Mouse (Mus musculus): ENCODE results near the gene Spg11. TPM values are rescaled to one million over a fixed set of nuclear protein-coding genes. Genes with fewer than 3 reads are reported as not detected.
A peak's percentile ranks its signal among the peaks of the same experiment; 100 is the strongest.

Gene Spg11
- polyA plus RNA-seq, 1 experiment from 2014 or later = 8.8 TPM

DNA sequence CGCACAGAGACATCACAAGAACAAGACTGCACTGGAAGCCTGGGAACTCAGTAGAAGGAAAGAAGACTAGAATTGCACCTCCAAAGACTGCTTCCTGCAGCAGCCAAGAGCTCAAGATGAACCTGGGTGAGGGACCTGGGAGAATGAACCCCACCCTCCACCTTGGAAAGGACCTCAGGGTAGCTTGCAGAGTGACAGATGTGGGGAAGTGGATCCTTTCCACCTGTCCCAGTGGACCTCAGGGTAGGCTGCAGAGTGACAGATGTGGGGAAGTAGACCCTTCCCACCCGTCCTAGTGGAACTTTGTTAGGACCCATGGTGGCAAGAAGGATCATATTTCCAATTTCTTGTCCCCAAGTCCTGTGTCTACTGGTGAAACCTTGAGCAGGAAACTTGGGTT lies 37.1 kb upstream of the Spg11 start:
- H3K4me2 ChIP-seq = no peak overlapping the region
- no peak overlapping the region for H3K27ac ChIP-seq (ENCODE audit: poor library complexity, severe bottlenecking)
- no peak overlapping the region for H3K9ac ChIP-seq
- H3K4me3 ChIP-seq = no peak overlapping the region
- no peaks in the 10 kb centered on the region for H3K9me3 ChIP-seq (replicated peaks)
- peaks cover 12% of the 10 kb centered on the region; the same call in 1 of the 2 replicates for H3K4me1 ChIP-seq (replicated peaks)
- H3K36me3 ChIP-seq = peaks cover 33% of the 10 kb centered on the region
- H3K27me3 ChIP-seq (replicated peaks) = no peaks in the 10 kb centered on the region
- no peak for ATAC-seq (ENCODE audit: insufficient number of reproducible peaks, low FRiP score)
- 83% methylated on average over 2 of the region's 2 CpGs for WGBS

GRCm38 (mm10) chr2:122154479-122154878 lies 36.3 kb upstream of the Spg11 start:
- ATAC-seq (ENCODE audit: insufficient number of reproducible peaks, low FRiP score) = no peak
- Histone ChIP-seq H3K27me3 (replicated peaks) (no peaks in the 10 kb centered on the region), H3K4me1 (replicated peaks) (peaks cover 18% of the 10 kb centered on the region), H3K27ac (ENCODE audit: poor library complexity, severe bottlenecking) (no peak overlapping the region), H3K36me3 (peaks cover 33% of the 10 kb centered on the region), H3K9me3 (replicated peaks) (no peaks in the 10 kb centered on the region), H3K4me2 (no peak overlapping the region), H3K9ac (no peak overlapping the region), H3K4me3 (no peak overlapping the region)
- WGBS = 87% methylated on average over 2 of the region's 2 CpGs

DNA sequence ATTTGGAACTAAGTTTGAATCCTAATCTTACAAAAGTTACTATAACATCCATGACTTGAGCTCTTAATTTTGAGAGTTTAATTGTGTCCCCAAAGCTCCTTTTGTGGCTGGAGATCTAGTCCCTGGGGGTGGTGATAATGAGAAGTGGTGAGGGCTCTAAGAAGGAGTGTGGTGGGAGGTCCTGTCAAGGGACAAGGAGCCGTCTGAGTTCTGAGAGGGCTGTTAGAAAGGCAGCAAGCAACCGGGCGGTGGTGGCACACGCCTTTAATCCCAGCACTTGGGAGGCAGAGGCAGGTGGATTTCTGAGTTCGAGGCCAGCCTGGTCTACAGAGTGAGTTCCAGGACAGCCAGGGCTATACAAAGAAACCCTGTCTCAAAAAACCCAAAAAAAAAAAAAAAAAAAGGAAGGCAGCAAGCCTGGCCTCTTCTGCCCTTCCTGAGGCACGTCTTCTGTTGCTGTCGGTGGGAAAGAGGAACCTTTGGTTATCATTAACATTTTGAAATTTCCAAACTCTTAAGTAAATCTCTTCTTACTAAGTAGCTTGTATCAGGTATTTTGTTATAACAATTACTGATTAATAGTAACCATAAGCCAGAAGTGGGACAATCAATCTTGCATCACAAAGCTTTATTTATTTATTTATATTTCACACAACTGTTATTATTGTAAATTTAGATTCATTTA lies 35.6 kb upstream of the Spg11 start:
- Histone ChIP-seq H3K9ac (no peak overlapping the region), H3K9me3 (replicated peaks) (no peaks in the 10 kb centered on the region), H3K4me3 (no peak overlapping the region), H3K4me2 (no peak overlapping the region), H3K4me1 (replicated peaks) (peaks cover 21% of the 10 kb centered on the region), H3K27ac (ENCODE audit: poor library complexity, severe bottlenecking) (no peak overlapping the region), H3K36me3 (peaks cover 33% of the 10 kb centered on the region), H3K27me3 (replicated peaks) (no peaks in the 10 kb centered on the region)
- 73% methylated on average over 7 of the region's 7 CpGs for WGBS
- no peak for ATAC-seq (ENCODE audit: insufficient number of reproducible peaks, low FRiP score)

GRCm38 (mm10) chr2:122152850-122153249 lies 34.7 kb upstream of the Spg11 start:
- Histone ChIP-seq H3K4me1 (replicated peaks) (peaks cover 17% of the 10 kb centered on the region), H3K27ac (ENCODE audit: poor library complexity, severe bottlenecking) (no peak overlapping the region), H3K27me3 (replicated peaks) (no peaks in the 10 kb centered on the region), H3K4me3 (no peak overlapping the region), H3K4me2 (no peak overlapping the region), H3K36me3 (peaks cover 33% of the 10 kb centered on the region), H3K9ac (no peak overlapping the region), H3K9me3 (replicated peaks) (no peaks in the 10 kb centered on the region)
- 80% methylated on average over 3 of the region's 3 CpGs for WGBS
- no peak for ATAC-seq (ENCODE audit: insufficient number of reproducible peaks, low FRiP score)

GRCm38 (mm10) chr2:122151221-122151620 lies 33.0 kb upstream of the Spg11 start:
- no peak overlapping the region for H3K27ac ChIP-seq (ENCODE audit: poor library complexity, severe bottlenecking)
- H3K4me3 ChIP-seq = no peak overlapping the region
- WGBS = 83% methylated on average over 1 of the region's 1 CpGs
- no peaks in the 10 kb centered on the region for H3K9me3 ChIP-seq (replicated peaks)
- H3K36me3 ChIP-seq = peaks cover 33% of the 10 kb centered on the region
- H3K4me2 ChIP-seq = no peak overlapping the region
- peaks cover 17% of the 10 kb centered on the region for H3K4me1 ChIP-seq (replicated peaks)
- H3K27me3 ChIP-seq (replicated peaks) = no peaks in the 10 kb centered on the region
- no peak for ATAC-seq (ENCODE audit: insufficient number of reproducible peaks, low FRiP score)
- no peak overlapping the region for H3K9ac ChIP-seq

GRCm38 (mm10) chr2:122149716-122150115 lies 31.5 kb upstream of the Spg11 start:
- Histone ChIP-seq H3K4me3 (no peak overlapping the region), H3K9ac (no peak overlapping the region), H3K36me3 (peaks cover 27% of the 10 kb centered on the region), H3K27me3 (replicated peaks) (no peaks in the 10 kb centered on the region), H3K4me2 (peak overlapping the region; percentile 1; the same call in 1 of the 2 replicates), H3K27ac (ENCODE audit: poor library complexity, severe bottlenecking) (no peak overlapping the region), H3K4me1 (replicated peaks) (peaks cover 17% of the 10 kb centered on the region), H3K9me3 (replicated peaks) (no peaks in the 10 kb centered on the region)
- 81% methylated on average over 3 of the region's 3 CpGs for WGBS
- no peak for ATAC-seq (ENCODE audit: insufficient number of reproducible peaks, low FRiP score)

DNA sequence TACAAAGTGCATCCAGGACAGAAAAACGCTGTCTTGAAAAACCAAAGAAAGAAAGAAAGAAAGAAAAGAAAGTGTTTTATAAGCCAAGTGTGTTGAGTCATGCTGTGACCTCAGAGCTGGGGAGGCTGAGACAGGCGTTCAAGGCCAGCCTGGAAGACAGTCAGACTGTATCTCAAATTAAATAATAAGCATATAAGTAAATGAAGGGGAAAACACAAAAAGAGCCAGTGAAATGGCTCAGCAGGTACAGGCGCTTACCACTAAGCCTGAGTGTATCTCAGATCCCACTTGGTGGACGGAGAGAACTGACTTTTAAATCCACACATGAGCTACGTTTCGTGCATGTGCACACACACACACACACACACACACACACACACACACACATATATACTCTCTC lies 31.1 kb upstream of the Spg11 start:
- WGBS = 88% methylated on average over 6 of the region's 6 CpGs
- Histone ChIP-seq H3K4me2 (peak overlapping the region; percentile 84), H3K27me3 (replicated peaks) (no peaks in the 10 kb centered on the region), H3K27ac (ENCODE audit: poor library complexity, severe bottlenecking) (no peak overlapping the region), H3K36me3 (peaks cover 23% of the 10 kb centered on the region), H3K9me3 (replicated peaks) (no peaks in the 10 kb centered on the region), H3K4me3 (no peak overlapping the region), H3K4me1 (replicated peaks) (peaks cover 17% of the 10 kb centered on the region), H3K9ac (no peak overlapping the region)
- no peak for ATAC-seq (ENCODE audit: insufficient number of reproducible peaks, low FRiP score)

DNA sequence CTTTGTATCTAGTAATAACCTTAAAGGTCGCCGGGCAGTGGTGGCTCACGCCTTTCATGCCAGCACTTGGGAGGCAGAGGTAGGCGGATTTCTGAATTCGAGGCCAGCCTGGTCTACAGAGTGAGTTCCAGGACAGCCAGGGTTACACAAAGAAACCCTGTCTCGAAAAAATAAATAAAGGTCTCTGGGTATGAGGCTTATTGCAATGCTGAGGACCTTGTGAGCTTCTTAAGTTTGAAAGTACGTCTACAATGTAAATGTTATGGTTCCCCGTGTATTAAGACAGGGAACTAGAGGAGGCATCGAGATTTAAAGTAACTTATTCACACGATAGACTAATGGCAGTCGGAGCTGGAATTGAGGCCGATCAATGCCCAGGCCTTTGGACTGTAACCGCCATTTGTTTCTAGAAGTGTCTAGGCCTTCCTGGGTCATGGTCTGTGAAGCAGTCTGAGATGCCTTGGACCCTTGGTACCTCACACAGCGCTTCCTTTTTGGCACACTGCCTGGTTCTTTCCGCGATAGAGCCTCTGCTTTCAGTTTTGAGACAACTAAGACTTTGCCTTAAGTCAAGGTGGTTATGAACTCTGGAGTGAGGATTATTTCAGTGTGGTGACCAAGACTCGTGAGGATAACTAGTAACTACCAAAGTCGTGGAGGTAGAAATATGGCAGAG lies 30.2 kb upstream of the Spg11 start:
- Histone ChIP-seq H3K36me3 (peaks cover 18% of the 10 kb centered on the region), H3K4me3 (peak overlapping the region; percentile 83), H3K9me3 (replicated peaks) (no peaks in the 10 kb centered on the region), H3K4me1 (replicated peaks) (peaks cover 17% of the 10 kb centered on the region), H3K9ac (peak overlapping the region; percentile 85), H3K27me3 (replicated peaks) (no peaks in the 10 kb centered on the region), H3K27ac (ENCODE audit: poor library complexity, severe bottlenecking) (peak overlapping the region; percentile 76; the same call in 1 of the 2 replicates), H3K4me2 (peak overlapping the region; percentile 84)
- 30% methylated on average over 18 of the region's 18 CpGs for WGBS
- ATAC-seq (ENCODE audit: insufficient number of reproducible peaks, low FRiP score) = no peak

GRCm38 (mm10) chr2:122147508-122148241 lies 29.5 kb upstream of the Spg11 start, which contains the start of gene B2m:
Gene B2m, plus strand, starts transcription at chr2:122147686.
- Histone ChIP-seq H3K4me1 (replicated peaks) (peaks cover 17% of the 10 kb centered on the region), H3K4me3 (peak within 1 kb of the TSS; percentile 83), H3K27me3 (replicated peaks) (no peaks in the 10 kb centered on the region), H3K9ac (peak within 1 kb of the TSS; percentile 85), H3K36me3 (peaks cover 13% of the 10 kb centered on the region), H3K4me2 (peak within 1 kb of the TSS; percentile 84), H3K9me3 (replicated peaks) (no peaks in the 10 kb centered on the region), H3K27ac (ENCODE audit: poor library complexity, severe bottlenecking) (peak within 1 kb of the TSS; percentile 76)
- peak; percentile 96 for ATAC-seq (ENCODE audit: insufficient number of reproducible peaks, low FRiP score)
- under 1% methylated on average over 40 of the region's 40 CpGs for WGBS

GRCm38 (mm10) chr2:122146687-122147086 lies 28.5 kb upstream of the Spg11 start:
- WGBS = 57% methylated on average over 6 of the region's 6 CpGs
- no peaks in the 10 kb centered on the region for H3K27me3 ChIP-seq (replicated peaks)

GRCm38 (mm10) chr2:122145756-122146155 lies 27.6 kb upstream of the Spg11 start:
- H3K36me3 ChIP-seq = no peaks in the 10 kb centered on the region
- peaks cover 17% of the 10 kb centered on the region for H3K4me1 ChIP-seq (replicated peaks)
- no peak overlapping the region for H3K4me2 ChIP-seq
- H3K4me3 ChIP-seq = no peak overlapping the region
- no peaks in the 10 kb centered on the region for H3K9me3 ChIP-seq (replicated peaks)
- 73% methylated on average over 4 of the region's 4 CpGs for whole genome bisulfite sequencing
- H3K27ac ChIP-seq (ENCODE audit: poor library complexity, severe bottlenecking) = no peak overlapping the region
- H3K9ac ChIP-seq = no peak overlapping the region
- no peaks in the 10 kb centered on the region for H3K27me3 ChIP-seq (replicated peaks)
- no peak for ATAC-seq (ENCODE audit: insufficient number of reproducible peaks, low FRiP score)

More at GRCm38 (mm10) chr2:122146687-122147086, 28.5 kb upstream of the Spg11 start:
- no peak for ATAC-seq (ENCODE audit: insufficient number of reproducible peaks, low FRiP score)
- peaks cover 17% of the 10 kb centered on the region for H3K4me1 ChIP-seq (replicated peaks)
- H3K27ac ChIP-seq (ENCODE audit: poor library complexity, severe bottlenecking) = peak overlapping the region; percentile 51; the same call in 1 of the 2 replicates
- H3K4me3 ChIP-seq = no peak overlapping the region
- H3K9ac ChIP-seq = no peak overlapping the region
- 0 out of 2 replicates have a peak overlapping the region, but pooled peaks have one; percentile 15 for H3K4me2 ChIP-seq
- H3K36me3 ChIP-seq = peaks cover 5% of the 10 kb centered on the region
- H3K9me3 ChIP-seq (replicated peaks) = no peaks in the 10 kb centered on the region

Data from heart, embryonic 12.5 days (tissue).